Mouse (Mus musculus) neutrophil, adult 5-6 weeks (primary cell): ENCODE data around the gene Prf1. TPM values are rescaled to one million over a fixed set of nuclear protein-coding genes. Genes with fewer than 3 reads are reported as not detected.
A peak's percentile ranks its signal among the peaks of the same experiment; 100 is the strongest.

Experiments
- ATAC-seq: fragments of 151-379, 151-347 bp; 2 replicates; pipeline ENCODE4 v1.8.0; 2017; ENCODE audit warnings: mild to moderate bottlenecking, moderate TSS enrichment; ENCODE audit not compliant: insufficient number of reproducible peaks, poor library complexity, low FRiP score, severe bottlenecking; ENCODE audit errors: extremely low read depth
- total RNA-seq: library from RNA; stranded (forward); fragments of 200-1000 nt; gene quantifications from 2 replicates; pipeline ENCODE4 v1.2.3, GENCODE M21; 2017

The Prf1 gene
- 5.1 and 5.5 TPM in 2 replicates for total RNA-seq

- peak; percentile 84 for ATAC-seq
These were observed at the start of gene Prf1 for GRCm38 (mm10) chr10:61297477-61297876. Prf1 (plus strand) TSS chr10:61297833.

- no peak for ATAC-seq
These were observed 49.0 kb upstream of the Prf1 start for GRCm38 (mm10) chr10:61248596-61249114.

GRCm38 (mm10) chr10:61249951-61250350 is 47.7 kb upstream of the Prf1 start:
- no peak for ATAC-seq

GRCm38 (mm10) chr10:61254761-61255160 is 42.9 kb upstream of the Prf1 start:
- no peak for ATAC-seq

- no peak for ATAC-seq
These were observed 42.4 kb upstream of the Prf1 start for GRCm38 (mm10) chr10:61255190-61255589.

GRCm38 (mm10) chr10:61256665-61257064 is 41.0 kb upstream of the Prf1 start:
- no peak for ATAC-seq

GRCm38 (mm10) chr10:61258131-61258530 is 39.5 kb upstream of the Prf1 start:
- ATAC-seq, result no peak

- no peak for ATAC-seq
These were observed 36.1 kb upstream of the Prf1 start for GRCm38 (mm10) chr10:61261229-61262156.

- ATAC-seq, result no peak
These were observed 34.0 kb upstream of the Prf1 start for GRCm38 (mm10) chr10:61263606-61264005.

- no peak for ATAC-seq
These were observed 30.3 kb upstream of the Prf1 start for GRCm38 (mm10) chr10:61267378-61267777.

GRCm38 (mm10) chr10:61272089-61272626 is 25.5 kb upstream of the Prf1 start:
- ATAC-seq, result no peak

- ATAC-seq, result no peak
These were observed 25.0 kb upstream of the Prf1 start for GRCm38 (mm10) chr10:61272631-61273030.

- ATAC-seq, result no peak
These were observed 24.4 kb upstream of the Prf1 start, which contains the start of gene Adamts14 for GRCm38 (mm10) chr10:61273081-61273843. Adamts14 (minus strand) TSS chr10:61273438.

GRCm38 (mm10) chr10:61273844-61274215 is 23.8 kb upstream of the Prf1 start:
- no peak for ATAC-seq

GRCm38 (mm10) chr10:61274532-61274931 is 23.1 kb upstream of the Prf1 start:
- no peak for ATAC-seq

- no peak for ATAC-seq
These were observed 21.9 kb upstream of the Prf1 start for GRCm38 (mm10) chr10:61275669-61276110.

GRCm38 (mm10) chr10:61277051-61277450 is 20.6 kb upstream of the Prf1 start:
- ATAC-seq, result no peak

- ATAC-seq, result no peak
These were observed 19.5 kb upstream of the Prf1 start for GRCm38 (mm10) chr10:61277918-61278674.

GRCm38 (mm10) chr10:61281115-61281514 is 16.5 kb upstream of the Prf1 start:
- ATAC-seq, result no peak
